Mouse (Mus musculus) thymus, postnatal 14 days (tissue): Measurements from ENCODE around the gene Gmps.
A peak's percentile ranks its signal among the peaks of the same experiment; 100 is the strongest.

ENCODE experiments used
- DNase-seq: peaks from one replicate; pipeline ENCODE4 v3.0.0; 2021

Gmps gene

GRCm38 (mm10) chr3:63975955-63976908 lies at the start of gene Gmps:
Gene Gmps, plus strand, starts transcription at chr3:63976106.
- DNase-seq = peak; percentile 97

GRCm38 (mm10) chr3:63928878-63929859 lies 46.7 kb upstream of the Gmps start, which contains the start of gene E130311K13Rik:
Gene E130311K13Rik, minus strand, starts transcription at chr3:63929472.
- peak; percentile 87 for DNase-seq

GRCm38 (mm10) chr3:63938928-63939327 lies 37.0 kb upstream of the Gmps start:
- no peak for DNase-seq

GRCm38 (mm10) chr3:63941204-63941850 lies 34.6 kb upstream of the Gmps start:
- DNase-seq = no peak

GRCm38 (mm10) chr3:63949837-63950236 lies 26.1 kb upstream of the Gmps start:
- DNase-seq = no peak

GRCm38 (mm10) chr3:63963421-63964099 lies 12.3 kb upstream of the Gmps start:
- peak; percentile 60 for DNase-seq

GRCm38 (mm10) chr3:63964100-63964921 lies 11.6 kb upstream of the Gmps start, which contains the start of gene Slc33a1:
Gene Slc33a1, minus strand, starts transcription at chr3:63964768.
- peak; percentile 97 for DNase-seq

- DNase-seq = no peak
These were observed 11.0 kb upstream of the Gmps start for GRCm38 (mm10) chr3:63964922-63965249.

- no peak for DNase-seq
These were observed 10.0 kb upstream of the Gmps start for GRCm38 (mm10) chr3:63965929-63966328.

- DNase-seq = no peak
These were observed 2.0 kb downstream of the Gmps start for GRCm38 (mm10) chr3:63977895-63978294.

- DNase-seq = no peak
These were observed 10.8 kb downstream of the Gmps start for GRCm38 (mm10) chr3:63986656-63987055.

- DNase-seq = no peak
These were observed 13.0 kb downstream of the Gmps start for GRCm38 (mm10) chr3:63988722-63989440.

- DNase-seq = no peak
These were observed 45.5 kb downstream of the Gmps start for GRCm38 (mm10) chr3:64021436-64021835.

GRCm38 (mm10) chr3:64021867-64022266 lies 46.0 kb downstream of the Gmps start:
- DNase-seq = no peak

GRCm38 (mm10) chr3:64029846-64030245 lies 53.9 kb downstream of the Gmps start:
- DNase-seq = no peak

- DNase-seq = no peak
These were observed 62.4 kb downstream of the Gmps start for GRCm38 (mm10) chr3:64038136-64038841.

GRCm38 (mm10) chr3:64039818-64040784 lies 64.2 kb downstream of the Gmps start:
- DNase-seq = peak; percentile 59
